Mouse (Mus musculus): ENCODE measurements around the gene Vangl2.

The Vangl2 gene

DNA sequence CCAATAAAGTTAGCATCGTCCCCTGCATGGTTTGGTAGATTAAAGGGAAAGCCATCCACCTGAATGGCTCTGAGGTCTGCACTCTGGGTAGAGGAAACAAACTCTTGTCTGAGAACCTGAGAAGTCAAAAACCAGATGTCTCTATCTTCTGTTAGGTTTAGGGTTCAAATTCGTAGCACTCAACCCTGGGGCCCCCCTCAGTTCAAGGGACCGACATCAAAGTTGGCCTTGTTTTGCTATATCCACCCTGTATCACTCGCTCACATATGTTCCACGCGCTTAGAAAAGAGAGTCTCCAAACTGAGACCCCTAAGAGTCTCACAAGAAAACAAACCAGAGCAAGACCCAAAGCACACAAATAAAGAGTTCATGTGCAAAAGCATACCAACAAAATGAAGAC lies 66.5 kb downstream of the Vangl2 start:
- no peak for DNase-seq

DNA sequence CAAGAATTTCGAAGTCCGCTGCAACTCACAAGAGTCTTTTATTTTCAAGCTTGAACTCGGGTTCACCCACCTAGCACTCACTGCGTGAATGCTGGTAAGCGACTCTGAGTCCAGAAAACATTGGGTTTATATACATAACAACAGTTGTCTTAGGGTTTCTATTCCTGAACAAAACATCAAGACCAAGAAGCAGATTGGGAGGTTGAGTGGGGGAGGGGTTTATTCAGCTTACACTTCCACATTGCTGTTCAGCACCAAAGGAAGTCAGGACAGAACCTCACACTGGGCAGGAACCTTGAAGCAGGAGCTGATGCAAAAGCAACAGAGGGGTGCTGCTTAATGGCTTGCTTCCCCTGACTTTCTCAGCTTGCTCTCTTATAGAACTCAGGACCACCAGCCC lies 67.5 kb downstream of the Vangl2 start:
- no peak for DNase-seq

DNA sequence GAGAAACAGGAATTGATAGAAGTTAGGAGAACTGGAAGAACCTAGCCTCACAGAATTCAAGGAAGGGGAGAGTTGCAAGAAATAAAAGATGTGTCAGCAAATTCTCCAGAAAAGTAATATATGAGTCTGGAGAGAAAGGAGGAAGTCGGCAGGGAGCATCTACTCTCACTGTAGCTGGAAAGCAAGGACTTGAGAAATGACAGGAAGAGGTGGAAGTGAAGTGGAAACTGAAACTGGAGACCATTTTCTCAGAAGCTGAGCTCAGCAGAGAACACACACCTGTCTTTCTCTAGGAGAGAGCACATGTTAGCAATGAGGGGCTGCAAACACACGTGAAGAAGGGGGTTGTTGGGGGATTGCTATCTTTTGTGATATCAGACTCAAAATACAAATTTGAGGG lies 70.8 kb downstream of the Vangl2 start:
- no peak for DNase-seq

DNA sequence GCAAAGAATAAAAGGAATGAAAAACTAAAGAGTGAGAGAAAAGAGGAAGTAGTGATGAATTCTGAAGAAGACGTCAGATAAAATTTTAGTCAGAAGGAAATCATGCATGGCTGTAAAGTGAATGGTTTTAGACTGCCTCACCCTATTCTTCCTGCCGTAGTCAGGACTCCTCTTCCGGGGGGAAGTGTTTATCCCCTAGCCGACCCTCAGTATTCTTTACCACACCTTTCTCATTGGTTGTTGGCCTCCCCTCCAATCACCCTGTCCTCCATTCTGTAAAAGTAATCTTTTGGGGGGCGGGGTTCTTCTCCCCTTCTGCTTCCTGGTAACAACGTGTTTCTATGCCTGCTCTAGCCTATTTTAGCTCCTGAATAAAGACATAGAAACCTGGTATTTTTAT lies 73.2 kb downstream of the Vangl2 start:
- no peak for DNase-seq
